Mouse (Mus musculus): ENCODE results near the gene AI661453.

- TF ChIP-seq CTCF (IDR thresholded peaks at IDR 0.05), result no peak
- no peak for TF ChIP-seq EP300 (IDR thresholded peaks at IDR 0.05)
These were observed 72.8 kb downstream of the AI661453 start for GRCm38 (mm10) chr17:47509031-47509705.

All from lung, postnatal 0 days (tissue).